Mouse (Mus musculus) CH12.LX (cell line): ENCODE data around the gene Zbtb8os.

Source experiments
- CTCF ChIP-seq, 2 experiments: IDR thresholded peaks in 1 of 2; conservative IDR thresholded peaks in 1 of 2; 2 replicates each; pipeline ENCODE4 v1.5.1; 2011 to 2012; ENCODE audit warnings: low read depth in 2 of 2, low read length in 2 of 2, improper control_type of control experiment in 1 of 2, inconsistent platforms in 1 of 2, mild to moderate bottlenecking in 1 of 2, moderate library complexity in 1 of 2
- HCFC1 ChIP-seq: IDR thresholded peaks from 2 replicates; pipeline ENCODE4 v1.6.1; 2012; ENCODE audit warnings: low read depth, mild to moderate bottlenecking, inconsistent platforms, low read length, improper control_type of control experiment
- MAX ChIP-seq: IDR thresholded peaks from 2 replicates; pipeline ENCODE4 v1.6.1; 2011; ENCODE audit warnings: low read length, improper control_type of control experiment
- PAX5 ChIP-seq: IDR thresholded peaks from 2 replicates; pipeline ENCODE4 v1.6.1; 2012; ENCODE audit warnings: low read length, inconsistent platforms, mixed read lengths
- SIN3A ChIP-seq: IDR thresholded peaks from 2 replicates; pipeline ENCODE4 v1.6.1; 2012; ENCODE audit warnings: low read length, improper control_type of control experiment, inconsistent platforms
- SMC3 ChIP-seq: IDR thresholded peaks from 2 replicates; pipeline ENCODE4 v1.6.1; 2011; ENCODE audit warnings: low read depth, low read length, improper control_type of control experiment
- TBP ChIP-seq: conservative IDR thresholded peaks from 2 replicates; pipeline ENCODE4 v1.6.1; 2011; ENCODE audit warnings: low read depth, low read length, improper control_type of control experiment
- TCF12 ChIP-seq: IDR thresholded peaks from 2 replicates; pipeline ENCODE4 v1.6.1; 2014; ENCODE audit warnings: low read depth, mild to moderate bottlenecking, inconsistent platforms, low read length, improper control_type of control experiment
- USF1 ChIP-seq: IDR thresholded peaks from 2 replicates; pipeline ENCODE4 v1.6.1; 2014; ENCODE audit warnings: low read depth, mild to moderate bottlenecking, inconsistent platforms, low read length, improper control_type of control experiment

DNA sequence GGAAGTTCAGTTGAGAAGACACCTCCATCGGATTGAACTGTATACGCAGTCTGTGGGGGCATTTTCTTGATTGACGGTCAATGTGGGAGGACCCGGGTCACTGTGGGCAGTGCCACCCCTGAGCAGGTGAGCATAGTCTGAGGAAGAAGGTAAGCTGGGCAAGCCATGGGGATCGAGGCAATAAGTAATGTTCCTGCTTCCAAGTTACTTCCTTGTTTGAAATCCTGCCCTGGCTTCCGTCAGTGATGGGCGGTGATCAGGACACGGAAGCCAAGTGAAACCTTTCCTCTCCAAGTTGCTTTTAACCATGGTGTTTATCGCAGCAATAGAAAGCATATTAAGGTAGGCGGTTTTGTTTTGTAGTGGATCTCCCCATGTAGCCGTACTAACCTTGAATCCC, 50.2 kb downstream of the Zbtb8os start:
- TF ChIP-seq SIN3A: no peak
- no peak for TF ChIP-seq CTCF (conservative IDR thresholded peaks at IDR 0.05 in 1 of 2, IDR thresholded peaks at IDR 0.05 in 1 of 2; ENCODE audit: low read depth in 2 of 2, low read length in 2 of 2)
- TF ChIP-seq PAX5: no peak
- TF ChIP-seq SMC3: no peak
- TF ChIP-seq TCF12: no peak
- no peak for TF ChIP-seq USF1
- TF ChIP-seq HCFC1: no peak
- TF ChIP-seq MAX: no peak
- TF ChIP-seq TBP: no peak
